Mouse (Mus musculus): ENCODE data around the gene Abcd3.

DNA sequence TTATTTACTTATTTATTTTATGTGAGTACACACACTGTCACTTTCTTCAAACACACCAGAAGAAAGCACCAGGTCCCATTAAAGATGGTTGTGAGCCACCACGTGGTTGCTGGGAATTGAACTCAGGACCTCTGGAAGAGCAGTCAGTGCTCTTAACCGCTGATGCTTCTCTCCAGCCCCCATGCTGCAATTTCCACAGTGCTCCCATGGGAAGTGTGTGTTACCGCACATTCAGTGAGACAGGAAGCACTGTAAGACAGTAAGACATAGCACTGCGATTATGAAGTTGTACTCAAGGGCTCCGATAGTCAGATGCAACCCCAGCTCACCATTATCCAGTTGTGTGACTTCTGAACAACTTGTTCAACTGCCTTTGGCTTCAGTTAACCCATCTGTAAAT is 98.6 kb downstream of the Abcd3 start:
- no peak for TF ChIP-seq POLR2A (IDR thresholded peaks at IDR 0.05; ENCODE audit: control insufficient read depth, extremely low read depth, insufficient read depth, low read length, poor library complexity)
- TF ChIP-seq CTCF (IDR thresholded peaks at IDR 0.05; ENCODE audit: borderline replicate concordance, control insufficient read depth, extremely low read depth, insufficient read depth, low read length, poor library complexity): no peak

Data from thymus, adult 2 months (tissue).